Mouse (Mus musculus): ENCODE data around the gene Ubl5.

- TF ChIP-seq CTCF (conservative IDR thresholded peaks at IDR 0.05; ENCODE audit: insufficient read depth, insufficient read length, low read depth, low read length) = no peak
- no peak for TF ChIP-seq POLR2A (IDR thresholded peaks at IDR 0.05; ENCODE audit: low read depth, low read length)
Measured at GRCm38 (mm10) chr9:20685081-20685861, 42.6 kb downstream of the Ubl5 start.
